9 mouse cellular contexts compared by ENCODE assay signal in genomic region chrX:136238118-136238517, GRCm38 (mm10). TPM values are rescaled to one million over a fixed set of nuclear protein-coding genes. Genes with fewer than 3 reads are reported as not detected.
A peak's percentile ranks its signal among the peaks of the same experiment; 100 is the strongest.
DNase-seq lines count a peak whose midpoint lies in the region; ATAC-seq and TF ChIP-seq lines count a peak whose summit lies in the region.
"Had no signal": no experiment of that assay in that cellular context is flagged by ENCODE, and none has a peak within 500 bp of the region (broad histone marks: within the 10 kb centered on the region; RNA-seq: fewer than 3 reads in every experiment).

No protein-coding gene starts in this region.

- H3K4me1 ChIP-seq in kidney, postnatal 0 days (replicated peaks; ENCODE audit: insufficient read depth, low read length): no peaks in the 10 kb centered on the region

- no peak overlapping the region for H3K4me2 ChIP-seq in kidney, postnatal 0 days (ENCODE audit: low read length)

- H3K4me3 ChIP-seq in kidney, postnatal 0 days (replicated peaks; ENCODE audit: low read depth, low read length): no peak overlapping the region

- no peak for ATAC-seq in kidney, postnatal 0 days (replicated peaks; ENCODE audit: low FRiP score, low read depth)
- no peak for ATAC-seq in monocyte, adult 5-6 weeks (replicated peaks; ENCODE audit: insufficient number of reproducible peaks, low FRiP score, low TSS enrichment, poor library complexity, severe bottlenecking)

- H3K27ac ChIP-seq in kidney, postnatal 0 days: no peak overlapping the region
- H3K27ac ChIP-seq: macrophage had no signal

- no peaks in the 10 kb centered on the region for H3K36me3 ChIP-seq in kidney, postnatal 0 days (ENCODE audit: insufficient read depth, low read length)

- TF ChIP-seq CTCF in kidney, postnatal 0 days (IDR thresholded peaks at IDR 0.05; ENCODE audit: low read depth): peak; percentile 64

- DNase-seq in heart, adult 8-10 months (ENCODE audit: low spot score): peak; percentile 11
- DNase-seq in heart, adult 9 months (ENCODE audit: low spot score in 2 of 2): no peak
- peak; percentile 7 for DNase-seq in right cerebral cortex, adult 18-20 months
- DNase-seq in right cerebral cortex, postnatal 36 days (ENCODE audit: low spot score in 2 of 2): no peak
- DNase-seq in ZHBTc4 (ENCODE audit: low read depth, low spot score): peak; percentile 15
- DNase-seq in kidney, postnatal 0 days (ENCODE audit: low spot score): peak; percentile 19
- peak; percentile 65 for DNase-seq in right cerebral cortex, postnatal 4 days

- H3K27me3 ChIP-seq in kidney, postnatal 0 days (ENCODE audit: insufficient read depth, low read length): no peaks in the 10 kb centered on the region

- no peak overlapping the region for H3K9ac ChIP-seq in kidney, postnatal 0 days (ENCODE audit: low read depth, low read length)

- no peaks in the 10 kb centered on the region for H3K9me3 ChIP-seq in kidney, postnatal 0 days (replicated peaks; ENCODE audit: low read length)

- WGBS in kidney, postnatal 0 days: 54% methylated on average over 3 of the region's 3 CpGs

RNA-seq across cellular contexts. Expression of gene Tceal9, which starts 6.8 kb away (rescaled TPM):
- 10 to 100 TPM; 14.8 to 24.2 (median 19.7) TPM for total RNA-seq in heart, adult 8-10 months (2022)
- polyA plus RNA-seq in kidney, postnatal 0 days (2015; fragmentation: Nextera tagmentation; extraction: Ambion mirVana): 579 and 580 TPM in 2 replicates
- total RNA-seq in monocyte, adult 5-6 weeks (2017): 77.6 to 89.2 TPM (median 85.4 TPM) in 3 replicates

RNA-seq across cellular contexts. Expression of gene Bex1, which starts 22.8 kb away (rescaled TPM):
- 1 to 10 TPM; 1.7 to 5.2 (median 2.7) TPM for total RNA-seq in heart, adult 8-10 months (2022)
- polyA plus RNA-seq in kidney, postnatal 0 days (2015; fragmentation: Nextera tagmentation; extraction: Ambion mirVana): 53.0 and 54.7 TPM in 2 replicates
- total RNA-seq in monocyte, adult 5-6 weeks (2017): not detected in 3 replicates

RNA-seq across cellular contexts. Expression of gene Tceal7, which starts 23.5 kb away (rescaled TPM):
- 1 to 10 TPM in 1 of 4 experiments, under 1 TPM in 2, not detected in 1; 0.75 to 1.0 (median 0.97) TPM for total RNA-seq in heart, adult 8-10 months (2022)
- polyA plus RNA-seq in kidney, postnatal 0 days (2015; fragmentation: Nextera tagmentation; extraction: Ambion mirVana): 0.16 TPM in 1 of 2 replicates, not detected in the other
- not detected in 3 replicates for total RNA-seq in monocyte, adult 5-6 weeks (2017)

RNA-seq across cellular contexts. Expression of gene Bex3, which starts 31.9 kb away (rescaled TPM):
- total RNA-seq in heart, adult 8-10 months (2022): 10 to 100 TPM in 1 of 4 experiments, 1 to 10 TPM in 3; 3.8 to 10.3 (median 6.9) TPM
- polyA plus RNA-seq in kidney, postnatal 0 days (2015; fragmentation: Nextera tagmentation; extraction: Ambion mirVana): 430 and 466 TPM in 2 replicates
- 18.0 to 32.2 TPM (median 21.1 TPM) in 3 replicates for total RNA-seq in monocyte, adult 5-6 weeks (2017)

RNA-seq across cellular contexts. Expression of gene Tceal5, which starts 34.4 kb away (rescaled TPM):
- not detected for total RNA-seq in heart, adult 8-10 months (2022)
- 2.6 and 2.9 TPM in 2 replicates for polyA plus RNA-seq in kidney, postnatal 0 days (2015; fragmentation: Nextera tagmentation; extraction: Ambion mirVana)
- total RNA-seq in monocyte, adult 5-6 weeks (2017): not detected in 3 replicates

Comparison
In these comparisons a context has a peak if more than half of its experiments do, and no peak if none do; other contexts are left out.
1. DNase-seq: peak in heart, adult 8-10 months (single experiment), right cerebral cortex, adult 18-20 months (single experiment), ZHBTc4 (single experiment), kidney, postnatal 0 days (single experiment) and right cerebral cortex, postnatal 4 days (single experiment); none in heart, adult 9 months (0 of 2) and right cerebral cortex, postnatal 36 days (0 of 2).